ENCODE assay signal across 16 mouse cellular contexts in genomic region chrX:57306747-57307146, GRCm38 (mm10). TPM values are rescaled to one million over a fixed set of nuclear protein-coding genes. Genes with fewer than 3 reads are reported as not detected.
A peak's percentile ranks its signal among the peaks of the same experiment; 100 is the strongest.
DNase-seq lines count a peak whose midpoint lies in the region; ATAC-seq lines count a peak whose summit lies in the region.
"Had no signal": no experiment of that assay in that cellular context is flagged by ENCODE, and none has a peak within 500 bp of the region (broad histone marks: within the 10 kb centered on the region; RNA-seq: fewer than 3 reads in every experiment).

No protein-coding gene starts in this region.

- no peak overlapping the region for H3K4me3 ChIP-seq in macrophage (ENCODE audit: inconsistent target)
- H3K4me3 ChIP-seq: embryonic facial prominence, embryonic 13.5 days; forebrain, embryonic 10.5 days; limb, embryonic 10.5 days; liver, embryonic 15.5 days; midbrain, embryonic 15.5 days had no signal

- peak overlapping the region; percentile 90 for H3K27ac ChIP-seq in macrophage
- H3K27ac ChIP-seq: embryonic facial prominence, embryonic 13.5 days; forebrain, embryonic 10.5 days; limb, embryonic 10.5 days; liver, embryonic 15.5 days; midbrain, embryonic 15.5 days had no signal

- no peak for ATAC-seq in frontal cortex, adult (ENCODE audit: low TSS enrichment)
- ATAC-seq: midbrain, embryonic 15.5 days; Patski had no signal

- WGBS in macrophage (ENCODE audit: missing documents) = 29% methylated on average over 6 of the region's 6 CpGs

- intact Hi-C loops in heart, postnatal 14 days (cut with DNase I) = no loop called here
- intact Hi-C loops in left cerebral cortex, postnatal 10 days (cut with DNase I) = no loop called here

- H3K79me2 ChIP-seq in macrophage (ENCODE audit: inconsistent target) = peaks cover 61% of the 10 kb centered on the region

- peak; percentile 56 for DNase-seq in heart, adult 8-10 months (ENCODE audit: low spot score)
- no peak for DNase-seq in heart, postnatal 14 days
- DNase-seq in spleen, postnatal 36 days (ENCODE audit: low spot score in 2 of 2) = peak; percentile 64 to 70
- no peak for DNase-seq in spleen, postnatal 14 days (ENCODE audit: low spot score in 2 of 2)
- DNase-seq in cerebellum, adult 9-11 months = no peak
- no peak for DNase-seq in left cerebral cortex, postnatal 10 days (ENCODE audit: extremely low spot score in 1 of 2, low spot score in 2 of 2)
- DNase-seq: cerebellum, adult 11-12 months; heart, postnatal 36 days had no signal

- H3K36me3 ChIP-seq in macrophage (ENCODE audit: inconsistent target) = no peaks in the 10 kb centered on the region
- H3K36me3 ChIP-seq: embryonic facial prominence, embryonic 13.5 days; forebrain, embryonic 10.5 days; limb, embryonic 10.5 days; liver, embryonic 15.5 days; midbrain, embryonic 15.5 days had no signal

RNA-seq across cellular contexts. Expression of gene Arhgef6, which starts 31.8 kb away (rescaled TPM):
- total RNA-seq in heart, adult 8-10 months (2022) = 10 to 100 TPM; 60.5 to 71.3 (median 67.7) TPM
- 10 to 100 TPM; 50.7 to 63.4 TPM for total RNA-seq in heart, postnatal 14 days (2021)
- total RNA-seq in macrophage (2018; cell fraction: chromatin; rRNA removed) = 100 to 1,000 TPM in 17 of 26 experiments, 10 to 100 TPM in 7, 1 to 10 TPM in 2; 7.4 to 175 (median 120) TPM
- total RNA-seq in macrophage (2018; cell fraction: cytosol; rRNA removed) = 10 to 100 TPM; 48.9 to 94.7 (median 66.6) TPM
- 100 to 1,000 TPM in 6 of 26 experiments, 10 to 100 TPM in 20; 11.6 to 169 (median 79.2) TPM for total RNA-seq in macrophage (2018; cell fraction: nucleus; rRNA removed)
- 38.1 to 78.3 TPM (median 73.9 TPM) in 3 replicates for polyA plus RNA-seq in macrophage (2018)
- total RNA-seq in left cerebral cortex, postnatal 10 days (2021) = 10 to 100 TPM in 1 of 2 experiments, 1 to 10 TPM in 1; 7.7 to 10.2 TPM

Comparison
In these comparisons a context has a peak if more than half of its experiments do, and no peak if none do; other contexts are left out.
1. DNase-seq: peak in heart, adult 8-10 months (single experiment) and spleen, postnatal 36 days (2 of 2); none in heart, postnatal 14 days (0 of 2), spleen, postnatal 14 days (0 of 2), cerebellum, adult 9-11 months (single experiment) and left cerebral cortex, postnatal 10 days (0 of 2).
2. RNA of gene Arhgef6, which starts 31.8 kb away (total RNA-seq): 60.5 to 71.3 TPM in heart, adult 8-10 months and 50.7 to 63.4 TPM in heart, postnatal 14 days; 7.7 to 10.2 TPM in left cerebral cortex, postnatal 10 days; every median in the first group is over 4 times any median in the second.